Mouse (Mus musculus) retina, postnatal 1 day (tissue): ENCODE results near the gene Olfr1316.

Experiments
- DNase-seq: peaks from one replicate; pipeline ENCODE4 v3.0.0-alpha.2; 2012

The Olfr1316 gene

GRCm38 (mm10) chr2:112134877-112135276 is at the start of gene Olfr1316:
Gene Olfr1316 (minus strand): TSS chr2:112134977.
- no peak for DNase-seq

GRCm38 (mm10) chr2:112153898-112154297 is 19.1 kb upstream of the Olfr1316 start, which contains the start of gene Olfr1318:
Gene Olfr1318 (plus strand): TSS chr2:112154198.
- DNase-seq: no peak

- no peak for DNase-seq
Observed at GRCm38 (mm10) chr2:112140029-112140428, 5.3 kb upstream of the Olfr1316 start, which contains the start of gene Olfr1317. Gene Olfr1317 (plus strand): TSS chr2:112140329.

- DNase-seq: no peak
Observed at GRCm38 (mm10) chr2:112115340-112115739, 19.4 kb downstream of the Olfr1316 start, which contains the start of gene Olfr1315-ps1. Gene Olfr1315-ps1 (minus strand): TSS chr2:112115440.

- DNase-seq: no peak
Observed at GRCm38 (mm10) chr2:112096681-112097080, 38.1 kb downstream of the Olfr1316 start, which contains the start of gene Olfr1314. Gene Olfr1314 (minus strand): TSS chr2:112096781.

GRCm38 (mm10) chr2:112077743-112078142 is 57.0 kb downstream of the Olfr1316 start, which contains the start of gene Olfr1313:
Gene Olfr1313 (minus strand): TSS chr2:112077843.
- no peak for DNase-seq
